Mouse (Mus musculus) layer of hippocampus, postnatal 25 days (tissue): ENCODE results near the gene Zbp1. TPM values are rescaled to one million over a fixed set of nuclear protein-coding genes. Genes with fewer than 3 reads are reported as not detected.

Experiments
- DNase-seq, 2 experiments: peaks; one replicate each; pipeline ENCODE4 v3.0.0; 2022; ENCODE audit warnings: mixed read lengths in 2 of 2, low spot score in 1 of 2; ENCODE audit errors: extremely low spot score in 1 of 2
- total RNA-seq, 2 experiments: library from RNA; stranded (reverse); gene quantifications; 2 replicates each; pipeline ENCODE4 v1.2.3; 2021

Zbp1 gene
- total RNA-seq: not detected

DNA sequence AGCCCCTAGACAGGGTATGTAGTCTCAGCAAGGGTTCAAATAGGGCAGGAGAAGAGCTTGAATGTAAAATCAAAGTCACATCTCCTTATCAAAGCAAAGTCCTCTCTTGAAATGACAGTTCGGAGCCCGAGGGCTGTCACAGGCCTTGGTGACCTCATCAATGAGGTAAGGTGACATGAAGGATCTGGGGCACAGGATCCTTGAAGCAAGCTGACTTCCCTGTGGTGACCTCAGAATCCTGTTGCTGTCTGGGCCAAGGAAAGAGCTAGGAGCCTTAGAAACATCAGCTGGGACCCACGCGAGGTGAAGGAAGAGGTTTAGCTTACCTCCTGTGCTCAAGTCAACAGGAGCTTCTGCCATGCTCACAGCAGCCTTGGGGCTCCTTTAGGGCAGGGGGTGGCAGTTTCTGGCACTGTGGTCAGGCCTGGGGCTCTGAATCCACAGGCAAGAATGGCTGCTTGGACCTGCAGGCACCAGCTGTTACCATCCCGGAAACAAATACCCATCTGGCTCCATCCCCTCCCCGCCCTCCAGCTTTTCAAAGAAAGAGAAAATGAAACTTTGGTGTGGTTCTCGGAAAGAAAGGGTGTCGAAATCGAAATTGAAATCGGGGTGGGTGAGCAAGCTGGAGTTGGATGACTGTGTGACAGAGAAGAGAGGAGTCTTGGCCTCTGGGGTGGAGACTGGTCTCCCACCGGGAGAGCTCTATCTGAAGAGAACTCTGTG is at the start of gene Zbp1:
Zbp1 (minus strand) TSS at position 508 of the 726 bp plus-strand sequence.
- DNase-seq: peak in 1 of 2 experiments; percentile 2

DNA sequence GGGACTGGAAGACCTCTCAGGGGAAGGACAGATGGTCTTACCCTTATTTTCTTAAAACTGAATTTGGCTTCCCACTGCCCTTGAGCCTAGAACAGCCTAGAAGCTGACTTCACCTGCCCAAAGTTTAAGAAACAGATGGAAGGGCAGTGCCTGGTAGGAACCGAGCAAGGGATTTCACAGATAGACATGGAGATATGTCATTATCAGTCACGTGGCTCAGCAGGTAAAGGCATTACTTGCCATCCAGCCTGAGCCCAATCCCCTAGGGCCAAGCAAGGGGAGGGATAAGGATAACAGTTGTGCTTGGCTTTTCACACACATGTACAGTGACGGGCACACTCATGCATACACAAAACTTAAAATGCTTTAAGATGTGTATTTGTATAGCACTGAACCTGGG is 48.8 kb upstream of the Zbp1 start:
- DNase-seq: no peak

DNA sequence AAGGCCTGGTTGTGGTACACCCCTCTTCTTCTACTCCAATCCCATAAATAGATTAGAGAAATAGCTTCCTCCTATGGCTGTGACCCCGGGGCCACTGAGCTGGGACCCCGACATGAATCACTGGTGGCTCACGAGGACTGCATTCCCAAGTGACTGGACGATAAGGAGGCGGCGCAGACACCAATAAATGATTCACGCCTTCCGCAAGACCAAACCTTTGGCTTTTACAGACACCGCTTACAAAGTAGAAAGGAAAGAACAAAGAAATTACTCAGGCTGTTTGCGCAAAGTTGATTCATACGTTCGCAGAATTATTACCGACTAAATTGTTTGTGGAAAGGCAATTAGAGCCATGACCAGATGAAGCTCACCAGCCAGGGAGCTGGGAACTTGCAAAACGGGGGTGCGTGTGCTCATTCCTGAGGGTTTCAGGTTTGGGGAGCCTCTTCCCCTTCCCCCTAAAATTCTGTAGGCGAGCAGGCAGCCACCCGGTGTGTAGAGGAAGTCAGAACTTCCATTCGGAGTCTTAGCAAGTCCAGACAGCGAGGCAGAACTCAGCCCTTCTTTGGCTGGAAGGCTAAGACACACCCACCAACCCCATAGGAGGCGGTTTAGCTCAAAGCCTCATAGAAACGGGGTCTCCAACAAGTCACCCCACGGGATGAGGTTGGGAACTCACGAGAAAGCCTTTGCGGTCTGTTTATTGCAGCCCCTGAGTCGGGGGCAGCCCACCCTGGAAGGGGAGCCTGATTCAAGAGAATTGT is 47.8 kb upstream of the Zbp1 start:
- DNase-seq: no peak

DNA sequence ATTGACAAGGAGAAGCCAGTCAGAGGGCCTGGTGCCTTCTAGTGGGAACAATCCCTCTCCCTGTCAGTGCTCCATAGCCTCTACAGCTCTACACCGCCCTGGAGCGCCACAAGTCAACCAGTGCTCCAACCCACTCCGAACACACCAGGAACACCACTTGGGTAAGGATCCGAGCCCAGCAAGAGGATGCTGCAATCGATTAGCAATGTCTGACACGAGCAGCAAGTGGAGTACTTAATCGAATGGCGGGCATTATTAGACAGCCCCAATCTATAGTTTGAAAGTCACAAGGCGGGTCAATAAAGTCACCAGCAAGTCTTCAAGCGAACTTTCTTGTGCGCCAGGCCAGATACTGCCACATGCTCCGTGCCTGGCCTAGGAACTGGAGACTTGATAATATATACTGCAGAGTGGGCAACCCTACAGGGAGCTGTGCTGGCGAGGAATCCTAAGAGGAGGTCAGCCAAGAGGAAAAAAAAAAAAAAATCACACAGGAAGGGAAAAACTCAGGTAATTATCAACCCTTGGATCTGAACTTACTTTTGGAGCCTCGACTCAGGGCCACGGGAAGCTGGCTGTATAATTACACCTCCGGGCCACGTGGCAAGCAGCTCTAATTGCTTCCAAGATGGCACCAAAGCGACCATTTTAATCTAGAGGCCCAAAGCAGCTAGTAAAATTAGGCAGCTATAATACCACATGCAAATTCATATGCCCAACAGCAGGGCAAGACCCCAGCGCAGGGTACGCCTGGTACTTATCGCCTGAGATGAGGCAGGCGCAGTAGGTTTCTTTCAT is 46.9 kb upstream of the Zbp1 start:
- DNase-seq: no peak

DNA sequence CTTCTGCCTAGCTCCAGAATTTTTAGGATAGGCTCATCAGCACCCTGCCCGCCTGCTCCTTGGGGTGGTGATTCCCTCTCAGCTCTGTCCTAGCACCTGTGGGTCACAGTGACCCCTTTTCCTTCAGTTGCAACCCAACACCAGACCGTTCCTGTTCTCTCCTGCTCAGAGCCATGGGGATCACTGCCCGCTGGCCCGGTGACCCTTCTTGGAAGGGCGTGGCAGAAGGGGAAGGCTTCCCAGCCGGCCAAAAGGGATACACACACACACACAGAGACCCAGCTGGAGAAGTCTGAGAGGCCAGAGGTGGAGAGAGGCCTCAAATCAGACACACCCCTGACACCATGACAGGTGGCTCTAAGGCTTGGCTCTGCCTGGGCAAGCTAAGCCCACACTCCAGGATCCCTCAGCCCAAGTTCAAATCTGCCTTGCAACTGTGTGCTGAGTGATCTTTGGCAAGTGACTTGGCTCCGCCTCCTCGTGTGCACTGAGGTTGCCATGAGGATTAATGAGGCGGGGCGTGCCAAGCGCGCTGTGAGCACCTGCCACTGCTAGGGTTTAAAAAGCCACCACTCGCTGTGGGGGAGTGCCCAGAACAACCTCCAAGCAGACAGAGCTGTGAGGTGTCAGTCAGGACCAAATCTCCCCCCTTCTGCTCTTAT is 45.9 kb upstream of the Zbp1 start:
- DNase-seq: no peak

DNA sequence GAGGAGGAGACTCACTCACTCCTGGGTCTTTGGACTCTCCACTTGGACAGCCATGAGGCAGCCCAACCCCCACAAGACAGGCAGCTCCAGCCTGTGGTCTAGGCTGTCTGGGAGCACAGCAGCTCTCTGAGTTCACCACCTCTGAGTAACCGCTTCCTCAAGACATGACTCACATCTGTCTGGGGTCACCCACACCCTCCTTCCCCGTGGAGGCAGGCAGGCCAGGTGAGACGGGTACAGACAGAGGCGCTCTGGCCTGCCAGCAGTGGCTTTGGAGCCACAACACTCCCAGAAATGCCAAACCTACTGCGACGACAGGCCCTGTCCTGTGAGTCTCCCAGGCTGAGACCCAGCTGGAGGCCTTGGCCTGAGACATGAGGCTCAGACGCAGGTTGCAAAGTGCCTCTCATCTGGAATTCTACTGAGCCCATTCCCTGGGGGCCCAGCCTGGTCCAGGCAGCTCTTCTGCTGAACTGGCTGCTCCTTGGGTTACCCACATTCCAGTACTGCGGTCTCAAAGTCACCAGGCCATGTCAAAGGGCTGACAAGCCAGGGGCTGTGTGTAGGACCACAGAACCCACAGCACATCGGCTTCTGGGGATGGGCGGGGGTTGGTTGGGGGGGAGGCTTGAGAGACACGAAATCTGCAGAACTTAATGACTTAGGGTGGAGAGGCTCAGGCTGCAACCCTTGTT is 45.1 kb upstream of the Zbp1 start:
- no peak for DNase-seq

DNA sequence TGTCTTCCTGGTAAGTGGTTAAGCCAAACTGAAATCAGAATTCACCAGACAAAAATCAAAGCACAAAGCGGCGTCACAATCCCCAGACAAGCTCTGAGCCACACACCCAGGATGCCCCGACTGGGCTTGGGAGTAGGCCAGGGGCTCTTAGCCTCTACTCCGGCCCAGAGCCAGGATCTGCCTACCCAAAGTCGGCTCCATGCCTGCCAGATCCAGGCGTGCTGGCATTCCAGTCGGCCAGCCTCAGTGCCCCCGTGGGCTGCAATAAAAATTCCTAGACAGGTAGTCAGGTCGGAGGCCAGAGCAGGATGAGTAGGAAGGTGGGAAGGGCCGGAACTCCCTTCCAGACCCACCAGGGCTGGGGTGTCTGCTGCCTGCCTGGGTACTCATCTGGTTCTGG is 42.8 kb upstream of the Zbp1 start:
- DNase-seq: peak in 1 of 2 experiments; percentile 31

DNA sequence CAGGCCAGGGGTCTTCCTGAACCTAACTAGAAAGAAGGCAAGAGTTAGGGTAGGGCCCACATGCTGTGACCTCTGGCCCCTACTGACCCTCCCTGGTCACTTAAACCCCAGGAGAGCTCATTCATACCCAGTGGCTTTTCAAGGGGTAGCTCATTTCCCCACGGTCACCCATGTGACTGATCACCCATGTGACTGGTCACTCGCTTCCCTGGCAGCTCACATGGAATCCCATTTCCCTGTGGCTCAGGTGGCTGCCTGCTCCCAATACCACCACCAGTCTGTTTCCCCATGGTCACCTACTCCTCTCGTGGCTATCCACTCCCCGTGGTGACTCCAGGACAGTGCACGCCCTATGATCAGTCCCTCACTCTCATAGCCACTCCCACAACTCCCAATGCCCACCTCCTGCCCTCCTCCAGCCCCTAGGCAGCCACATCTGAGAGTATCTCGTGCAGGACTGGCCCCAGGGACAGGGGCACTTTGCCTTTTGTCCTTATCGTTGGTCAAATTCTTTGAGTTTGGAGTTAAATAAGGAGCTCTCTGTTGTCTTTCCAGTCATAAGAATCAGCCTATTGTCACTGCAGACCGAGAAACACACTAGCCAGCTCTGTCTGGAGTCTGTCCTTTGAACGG is 39.9 kb upstream of the Zbp1 start:
- no peak for DNase-seq

DNA sequence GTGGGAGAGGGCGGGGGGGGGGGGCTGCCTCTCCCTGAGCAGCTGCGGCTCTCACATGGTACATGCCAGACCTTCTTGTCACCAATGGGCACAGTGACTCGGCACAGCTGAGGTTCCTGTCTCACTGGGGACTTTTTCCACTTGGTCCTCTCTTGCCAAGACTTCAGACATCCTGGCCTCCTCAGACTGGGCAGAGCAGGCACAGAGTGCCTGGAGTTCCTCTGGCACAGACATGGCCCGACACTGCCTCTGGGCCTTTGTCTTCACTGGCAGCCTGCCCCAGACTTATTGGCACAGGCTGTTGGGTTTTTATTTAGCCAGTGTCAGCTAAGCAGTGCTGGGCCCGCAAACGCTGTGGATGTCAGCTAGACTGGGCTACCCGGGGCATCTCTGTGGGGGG is 38.9 kb upstream of the Zbp1 start:
- peak; percentile 52 to 72 for DNase-seq

DNA sequence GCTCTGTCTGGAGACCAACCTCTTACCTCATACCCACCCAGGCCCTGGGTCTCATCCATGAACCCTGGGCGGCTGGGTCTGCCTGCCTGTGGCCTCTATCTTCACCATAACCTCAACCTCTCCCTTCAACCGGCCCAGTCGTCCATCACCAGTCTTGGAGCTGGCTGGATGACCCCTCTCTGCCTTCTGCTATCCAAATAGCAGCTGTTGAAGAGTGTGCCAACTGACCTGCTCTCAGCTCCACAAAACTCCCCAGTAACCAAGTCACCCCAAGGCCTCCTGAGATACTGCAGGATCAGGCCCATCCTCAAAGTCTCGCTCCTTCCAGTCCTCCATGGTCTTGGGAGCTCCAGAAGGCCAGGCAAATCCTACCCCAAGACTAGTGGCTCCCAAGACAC is 37.8 kb upstream of the Zbp1 start:
- DNase-seq: no peak

DNA sequence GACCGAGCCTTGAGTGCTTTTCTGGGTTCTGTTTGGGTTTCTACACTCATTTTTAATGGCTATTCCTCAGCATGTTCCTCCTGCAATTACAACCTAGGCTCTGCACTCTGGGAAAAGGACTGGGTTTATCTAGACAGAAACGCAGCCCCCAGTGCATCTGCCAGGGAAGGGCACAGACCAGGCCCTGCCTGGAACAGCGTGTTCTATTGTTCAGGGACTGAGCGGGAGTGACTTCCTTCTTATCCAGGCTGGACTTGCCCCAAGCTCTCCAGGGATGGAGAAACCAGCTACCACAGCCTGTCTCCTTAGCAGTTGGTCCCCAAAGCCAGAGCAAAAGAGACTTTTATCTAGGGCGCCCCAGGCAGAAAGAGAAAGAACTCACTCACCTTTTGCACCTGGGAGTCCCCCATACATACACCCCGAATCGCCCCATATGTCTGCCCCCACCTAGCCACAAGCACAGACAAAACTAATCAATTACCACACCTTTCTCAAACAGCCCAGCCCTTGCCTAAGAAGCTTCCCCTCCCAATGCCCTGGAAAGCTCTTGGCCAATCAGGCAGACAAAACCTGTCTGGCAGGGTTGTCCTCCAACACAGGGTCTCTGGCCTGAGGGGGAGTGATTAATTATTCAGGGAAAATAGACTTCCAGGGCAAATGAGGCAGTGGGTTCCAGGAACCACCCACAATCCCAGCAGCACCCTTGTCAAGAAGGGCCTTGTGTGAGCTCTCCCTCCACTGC is 37.3 kb upstream of the Zbp1 start:
- DNase-seq: no peak

DNA sequence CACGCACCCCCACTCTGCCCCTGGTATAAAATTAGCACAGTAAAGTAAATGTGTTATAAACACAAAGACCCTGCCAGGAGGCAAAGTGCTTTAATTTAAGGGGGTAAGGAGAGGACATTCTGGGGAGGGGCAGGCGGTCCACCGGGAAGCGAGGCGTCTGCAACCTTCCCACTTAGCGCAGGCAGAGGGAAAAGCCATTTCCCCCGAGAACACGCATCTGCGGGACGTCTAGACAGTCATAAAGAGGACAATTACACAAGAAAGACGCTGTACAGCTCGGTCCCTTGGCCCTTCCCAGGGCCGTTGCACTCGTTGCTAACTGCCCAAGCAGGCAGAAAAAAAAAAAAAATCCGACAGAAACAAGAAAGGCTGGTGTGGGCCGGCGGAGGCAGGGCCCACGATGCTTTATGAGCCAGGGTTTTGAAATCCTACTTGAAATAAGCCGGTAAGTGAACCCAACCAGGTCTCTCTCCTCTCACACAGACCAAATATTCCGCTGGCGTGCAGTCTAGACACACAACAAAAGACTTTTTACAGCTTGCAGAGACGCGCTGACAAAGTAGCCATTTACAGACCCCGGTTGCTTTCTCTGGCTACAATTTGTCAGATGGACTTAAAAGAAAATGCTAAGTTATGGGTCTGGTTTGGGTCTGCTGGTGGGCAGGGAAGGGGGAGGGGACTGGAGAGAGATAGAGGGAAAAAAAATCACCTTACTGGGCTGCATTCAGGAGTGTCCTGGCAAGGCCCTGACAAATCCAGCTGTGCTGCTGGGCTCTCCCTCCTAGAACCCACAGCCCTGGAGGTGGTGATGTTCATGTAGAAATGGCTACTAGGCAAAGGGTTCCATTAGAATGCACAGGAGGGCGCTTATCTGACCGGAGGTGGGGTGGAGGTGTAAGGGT is 35.3 kb upstream of the Zbp1 start:
- no peak for DNase-seq

DNA sequence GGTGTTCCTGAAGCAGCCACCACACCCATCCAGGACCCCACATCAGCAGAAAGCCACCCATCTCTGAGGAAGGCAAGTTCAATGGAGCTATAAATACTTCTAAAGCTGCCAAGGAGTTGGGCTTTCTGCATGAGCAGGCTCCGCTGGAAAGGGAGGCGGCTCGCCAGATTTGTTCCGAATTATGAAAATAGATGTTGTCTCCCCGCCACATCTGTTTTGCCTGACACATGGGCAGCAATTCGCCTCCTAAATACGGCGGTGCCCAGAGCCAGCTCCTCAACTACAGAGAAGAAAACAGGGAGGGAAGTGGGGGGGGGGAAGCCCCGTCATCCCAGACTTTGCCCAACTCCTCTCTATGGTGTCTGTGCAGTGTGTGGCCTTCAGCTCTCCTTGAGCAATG is 33.0 kb upstream of the Zbp1 start:
- no peak for DNase-seq

DNA sequence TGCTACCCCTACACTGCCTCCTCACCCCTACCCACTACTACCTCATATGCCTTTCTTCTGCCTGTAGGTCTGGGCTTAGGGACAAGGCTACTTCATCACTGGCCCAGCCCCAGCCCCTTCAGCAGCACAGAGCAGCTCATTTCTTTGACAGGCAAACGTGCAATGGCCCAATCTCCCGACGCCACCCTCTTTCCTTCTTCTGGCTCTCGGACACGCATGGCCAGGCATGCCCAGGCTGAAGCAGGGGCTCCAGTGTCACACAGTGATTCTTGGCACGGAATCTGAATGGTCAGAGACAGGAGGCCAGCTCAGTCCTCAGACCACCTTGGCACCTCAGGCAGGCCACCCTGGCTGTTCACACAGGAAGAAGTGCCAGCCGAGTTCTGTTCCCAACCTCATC is 32.4 kb upstream of the Zbp1 start:
- DNase-seq: no peak

DNA sequence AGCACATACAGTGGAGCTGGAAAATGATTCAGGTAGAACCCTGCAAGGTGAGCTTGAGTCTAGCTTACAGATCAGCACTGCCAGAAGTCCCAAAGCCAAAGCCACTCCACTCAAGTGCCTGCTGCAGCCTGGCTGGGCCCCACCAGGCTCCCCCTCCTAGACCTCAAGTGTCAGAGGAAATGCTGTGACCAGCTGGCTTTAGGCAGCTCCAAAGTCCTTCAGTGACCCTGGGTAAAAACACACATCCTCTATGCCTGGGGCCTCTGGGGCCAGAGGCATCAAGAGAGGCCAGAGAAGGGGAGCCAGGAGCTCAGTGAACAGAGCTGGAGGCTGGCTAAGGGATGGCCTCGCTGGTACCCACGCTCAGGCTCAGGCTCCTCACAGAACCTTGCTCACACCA is 31.7 kb upstream of the Zbp1 start:
- DNase-seq: no peak

DNA sequence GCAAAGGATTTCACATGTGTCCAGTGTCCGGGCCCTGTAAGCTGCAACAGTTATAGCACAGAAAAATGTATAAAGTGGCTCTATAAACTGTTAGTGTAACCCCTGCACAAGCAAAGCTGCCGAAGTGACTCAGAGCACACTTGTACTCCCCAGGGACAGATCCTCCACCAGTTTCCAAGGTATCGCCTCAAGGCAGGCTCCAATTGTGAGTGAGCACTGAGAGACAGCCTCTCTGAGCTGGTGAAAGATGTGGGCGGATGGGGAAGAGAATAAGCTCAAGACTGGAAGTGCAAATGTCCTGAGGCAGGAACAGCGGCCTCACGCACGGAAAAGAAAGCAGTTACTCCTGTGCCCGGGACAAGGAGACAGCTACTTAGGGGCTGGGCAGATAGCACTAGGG is 31.2 kb upstream of the Zbp1 start:
- DNase-seq: no peak

DNA sequence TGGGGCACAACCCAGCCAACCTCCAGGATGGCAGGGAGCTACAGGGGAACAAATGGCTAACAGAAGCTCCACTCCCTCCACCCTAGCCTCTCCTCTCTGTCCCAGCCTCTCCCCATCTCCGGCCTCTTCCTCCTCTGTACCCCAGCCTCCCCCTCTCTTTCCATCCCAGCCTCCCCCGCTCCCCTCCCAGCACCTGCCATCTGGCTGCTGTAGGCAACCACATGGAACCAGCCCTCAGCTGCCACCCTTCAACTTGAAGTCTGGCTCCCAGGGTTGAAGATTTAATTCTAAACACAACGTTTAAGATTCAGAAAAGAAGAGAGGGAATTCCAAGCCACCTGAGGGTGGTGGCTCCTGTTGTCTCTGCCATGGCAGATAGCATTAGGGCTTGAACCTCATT is 30.7 kb upstream of the Zbp1 start:
- no peak for DNase-seq

DNA sequence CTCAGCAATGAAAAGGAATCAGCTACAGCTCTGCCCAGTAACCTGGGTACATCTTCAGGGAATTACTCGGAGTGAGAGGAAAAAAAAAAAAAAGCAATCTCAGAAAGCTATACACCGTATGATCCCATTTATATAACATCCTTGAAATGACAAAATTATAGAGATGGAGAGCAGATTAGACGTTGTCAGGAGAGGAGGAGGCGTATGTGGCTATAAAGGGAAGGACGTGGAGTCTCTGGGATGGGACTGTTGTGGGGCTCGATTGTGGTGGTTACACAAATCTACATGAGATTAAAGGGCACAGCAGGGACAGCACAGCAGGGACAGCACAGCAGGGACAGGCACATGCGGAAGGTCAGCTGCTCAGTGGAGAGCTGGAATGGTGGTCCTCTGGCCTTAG is 30.1 kb upstream of the Zbp1 start:
- DNase-seq: no peak
